Mouse (Mus musculus) small intestine, adult 2 months (tissue): Measurements from ENCODE around the gene Syne1.

Experiments
- CTCF ChIP-seq: fragments of 200-500 bp; IDR thresholded peaks from 2 replicates; pipeline ENCODE4 v1.5.1; 2012; ENCODE audit warnings: low read depth, mild to moderate bottlenecking, control low read depth, inconsistent platforms, low read length, moderate library complexity, mixed read lengths; ENCODE audit not compliant: insufficient replicate concordance, insufficient read length; ENCODE audit errors: extremely low read depth
- POLR2A ChIP-seq: fragments of 200-500 bp; IDR thresholded peaks from 2 replicates; pipeline ENCODE4 v1.6.1; 2012; ENCODE audit warnings: low read depth, mild to moderate bottlenecking, control low read depth, inconsistent platforms, low read length, moderate library complexity

- no peak for TF ChIP-seq CTCF
- no peak for TF ChIP-seq POLR2A
Measured at GRCm38 (mm10) chr10:5323741-5324395, 227.4 kb downstream of the Syne1 start.
